Mouse (Mus musculus): ENCODE results near the gene Foxn3.

Foxn3 gene

DNA sequence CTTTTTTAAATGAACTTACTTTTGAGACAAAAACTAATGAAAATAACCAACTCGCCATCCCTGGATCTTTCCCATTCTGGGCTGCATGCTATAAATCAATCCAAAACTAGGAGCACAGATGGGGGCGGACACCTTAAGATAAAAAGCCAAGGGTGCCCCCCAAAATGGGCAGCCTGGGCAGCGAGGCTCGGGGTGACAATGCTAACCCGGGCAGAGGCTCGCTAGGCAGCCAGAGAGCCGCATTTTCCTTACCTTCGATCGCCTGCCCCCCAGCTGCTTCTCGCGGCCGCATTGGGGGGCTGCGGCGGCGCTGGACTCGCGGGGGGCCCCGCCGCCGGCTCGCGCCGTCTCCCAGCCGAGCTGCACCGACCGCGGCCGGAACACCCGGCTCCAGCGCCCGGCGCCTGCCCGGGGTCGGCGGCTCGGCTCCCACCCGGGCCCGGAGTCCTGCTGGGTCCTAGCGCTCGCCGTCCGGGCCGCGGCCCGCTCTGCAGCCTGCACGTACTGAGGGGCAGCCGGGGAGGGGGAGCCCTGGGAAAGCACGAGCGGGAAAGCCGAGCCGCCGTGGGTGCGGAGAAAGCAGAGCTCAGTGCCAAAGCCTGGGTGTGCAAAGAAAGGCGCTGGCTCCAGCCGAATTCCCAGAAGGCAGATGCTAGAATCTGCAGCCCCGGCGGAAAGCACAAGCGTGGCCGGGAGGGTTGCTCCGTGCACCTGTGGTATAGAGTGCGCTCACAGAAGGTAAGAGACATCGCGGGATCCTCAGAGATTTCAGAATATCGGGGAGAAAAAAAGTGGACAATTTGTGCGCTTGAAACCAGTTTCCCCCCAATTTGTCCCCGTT lies at the start of gene Foxn3:
Gene Foxn3 (minus strand): TSS at position 364 of the 841 bp plus-strand sequence.
- DNase-seq (ENCODE audit: low spot score in 2 of 2): peak in 1 of 2 experiments; percentile 53

DNA sequence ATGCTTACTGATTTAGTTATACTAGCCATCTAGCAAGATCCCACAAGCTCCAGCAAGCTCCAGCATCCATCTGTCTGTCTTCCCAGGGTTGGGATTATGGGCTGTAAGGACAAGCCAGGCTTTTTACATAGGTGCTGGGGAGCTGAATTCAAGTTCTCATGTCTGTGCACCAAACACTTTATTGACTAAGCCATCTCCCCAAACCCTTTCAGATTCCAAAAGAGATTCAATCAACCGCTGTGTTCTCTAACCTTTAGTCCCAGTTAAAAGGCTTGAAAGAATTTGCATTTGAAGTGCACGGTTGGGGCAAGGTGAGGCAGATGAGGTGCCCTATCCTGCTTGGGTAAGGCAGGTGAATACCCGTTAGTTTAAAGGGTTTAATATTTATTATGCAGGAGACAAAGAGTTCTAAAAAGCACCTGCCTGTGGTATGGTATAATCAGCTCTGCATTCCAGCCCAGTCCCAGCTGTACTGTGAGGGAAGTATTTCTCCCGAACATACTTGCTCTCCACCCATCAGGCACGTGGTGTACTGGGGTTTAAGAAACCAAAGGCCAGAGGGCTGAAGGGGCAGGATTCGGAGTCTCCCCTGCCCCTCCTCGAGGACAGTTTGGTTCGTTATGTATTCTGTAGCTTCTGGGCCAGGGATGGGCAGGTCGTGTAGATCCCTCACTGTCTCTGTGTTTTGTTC lies 48.9 kb upstream of the Foxn3 start:
- no peak for DNase-seq (ENCODE audit: low spot score in 2 of 2)

DNA sequence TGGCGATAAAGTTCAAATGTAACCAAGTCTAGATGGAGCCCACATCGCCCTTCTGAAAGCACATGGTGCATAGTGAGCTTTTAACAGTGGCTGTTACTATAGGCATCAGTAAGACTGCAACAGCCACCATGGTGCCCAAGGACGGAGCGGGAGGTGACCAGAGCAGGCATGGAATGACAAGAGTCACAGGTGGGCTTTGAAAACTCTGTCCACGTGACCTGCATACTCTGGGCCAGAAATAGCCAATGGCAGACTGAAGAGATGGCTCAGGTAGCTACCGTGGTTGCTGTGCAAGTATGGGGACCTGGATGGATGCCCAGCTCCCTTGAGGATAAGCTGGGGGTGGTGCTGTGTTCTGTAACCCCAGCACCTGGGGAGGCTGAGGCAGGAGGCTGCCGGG lies 47.5 kb upstream of the Foxn3 start:
- DNase-seq (ENCODE audit: low spot score in 2 of 2): no peak

DNA sequence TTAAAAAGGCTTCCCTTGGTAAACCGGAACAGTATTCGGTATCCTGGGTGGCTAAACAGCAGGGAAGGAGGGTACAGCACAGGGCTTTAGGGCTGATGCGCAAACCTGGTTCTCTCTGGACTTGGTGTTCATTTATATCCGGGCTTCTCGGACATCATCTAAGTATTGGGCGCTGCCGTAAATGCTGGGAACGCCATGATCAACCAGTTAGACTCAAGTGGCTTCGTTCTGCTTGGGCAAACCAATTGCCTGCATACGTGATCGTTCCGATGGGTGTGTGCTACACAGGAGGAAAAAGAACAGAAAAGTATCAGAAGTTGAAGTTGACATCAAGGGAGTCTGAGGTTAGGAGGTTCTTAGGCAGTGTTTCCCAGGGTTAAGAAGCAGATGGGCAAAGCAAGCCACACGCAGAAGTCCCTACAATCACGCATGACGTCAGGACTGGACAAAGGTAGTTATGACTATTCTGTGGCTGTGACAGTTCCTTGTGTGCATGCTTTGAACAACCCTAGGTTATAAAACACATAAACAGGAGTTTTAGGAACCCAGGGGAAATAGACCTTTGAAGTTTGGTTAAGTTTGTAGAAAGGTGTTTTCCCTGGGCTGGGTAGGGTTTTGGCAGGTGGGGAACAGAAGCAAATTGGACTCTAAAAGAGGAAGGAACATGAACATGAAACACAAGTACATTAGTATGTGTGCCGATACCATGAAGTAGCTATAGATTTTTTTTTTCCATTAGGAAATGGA lies 46.9 kb upstream of the Foxn3 start:
- peak in 1 of 2 experiments; percentile 44 for DNase-seq (ENCODE audit: low spot score in 2 of 2)

DNA sequence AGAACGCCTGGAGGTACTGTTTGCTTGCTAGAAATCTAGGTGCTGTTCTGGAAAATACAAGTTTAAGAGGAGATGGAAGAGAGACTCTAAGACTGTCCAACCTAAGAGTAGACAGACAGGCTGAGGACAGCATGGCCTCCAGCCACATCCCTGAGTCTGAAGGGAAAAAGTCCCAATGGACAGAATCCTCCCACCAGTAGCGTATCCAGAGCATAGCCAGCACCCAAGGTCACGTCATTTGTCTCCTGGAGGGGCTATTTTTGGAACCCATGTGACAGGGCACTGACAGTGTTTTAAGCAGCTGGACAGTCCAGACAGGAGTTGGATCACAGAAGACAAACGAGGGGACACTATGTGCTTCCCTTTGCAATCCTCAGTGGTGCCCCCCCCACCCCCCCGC lies 46.3 kb upstream of the Foxn3 start:
- no peak for DNase-seq (ENCODE audit: low spot score in 2 of 2)

DNA sequence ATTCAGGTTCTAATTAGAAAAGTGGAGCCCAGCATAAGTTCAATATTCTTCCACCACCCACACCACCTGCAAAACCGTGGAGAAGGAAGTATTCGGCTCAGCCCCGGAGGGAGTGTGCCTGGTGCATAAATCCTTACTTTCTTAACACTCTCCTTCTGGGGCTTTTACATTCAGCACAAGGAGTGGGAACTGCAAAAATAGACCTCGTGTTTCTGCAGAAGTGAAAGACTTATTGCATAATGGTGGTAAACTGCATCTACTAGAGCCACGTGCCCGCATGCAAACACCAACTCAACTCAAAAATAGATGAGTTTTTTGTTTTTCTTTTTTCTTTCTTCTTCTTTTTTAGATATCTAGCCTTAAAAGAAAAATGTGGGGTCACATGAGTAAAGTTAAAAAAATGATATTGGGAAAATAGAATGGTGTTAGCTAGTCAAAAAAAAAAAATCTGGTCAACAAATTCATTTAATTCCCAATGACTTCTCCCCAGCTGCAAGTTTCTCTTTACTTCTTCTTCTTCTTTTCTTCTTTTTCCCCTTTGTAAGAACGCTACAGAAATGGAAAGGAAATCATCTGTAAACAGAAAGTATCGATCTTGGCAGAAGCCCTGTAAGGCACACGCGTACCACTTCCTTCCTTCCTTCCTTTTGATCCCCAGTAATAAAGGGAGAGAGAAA lies 45.0 kb upstream of the Foxn3 start:
- DNase-seq (ENCODE audit: low spot score in 2 of 2): no peak

DNA sequence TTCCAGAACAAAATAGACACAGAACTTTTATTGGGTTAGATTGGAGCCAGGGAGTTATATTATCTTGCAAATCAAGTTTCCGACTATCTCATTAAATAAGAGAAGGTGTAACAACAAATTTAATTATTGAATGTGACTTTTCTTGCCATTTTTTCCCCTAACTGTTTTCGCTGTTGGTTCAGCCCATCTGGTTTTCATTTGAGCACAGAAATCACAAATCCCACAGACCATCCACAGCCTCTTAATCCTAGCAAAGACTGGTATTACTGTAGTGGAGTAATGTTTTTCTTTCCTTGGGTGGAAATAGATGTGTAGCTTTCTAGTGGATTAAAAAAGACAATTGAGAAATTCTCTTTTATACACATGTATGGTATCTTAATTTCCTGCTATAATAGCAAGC lies 40.0 kb upstream of the Foxn3 start:
- no peak for DNase-seq (ENCODE audit: low spot score in 2 of 2)

DNA sequence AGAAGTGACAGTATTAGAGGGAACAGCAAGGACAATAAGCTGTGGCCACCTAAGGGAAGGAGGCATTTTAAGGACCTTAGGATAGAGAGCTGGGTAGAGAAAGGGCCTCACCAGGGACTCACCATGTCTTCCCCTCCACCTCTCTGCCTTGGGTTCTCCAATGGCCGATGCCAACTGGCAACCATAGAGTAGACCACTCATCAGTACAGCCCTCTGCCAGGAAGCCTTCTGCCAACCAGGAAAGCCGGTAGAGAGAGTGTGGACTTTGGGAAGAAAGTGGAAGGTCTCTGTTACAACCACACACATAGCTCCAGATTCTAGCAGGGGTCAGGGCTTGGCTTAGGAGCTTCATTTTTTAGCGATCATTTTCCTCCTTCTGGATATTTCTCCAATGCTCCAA lies 38.5 kb upstream of the Foxn3 start:
- DNase-seq (ENCODE audit: low spot score in 2 of 2): no peak

DNA sequence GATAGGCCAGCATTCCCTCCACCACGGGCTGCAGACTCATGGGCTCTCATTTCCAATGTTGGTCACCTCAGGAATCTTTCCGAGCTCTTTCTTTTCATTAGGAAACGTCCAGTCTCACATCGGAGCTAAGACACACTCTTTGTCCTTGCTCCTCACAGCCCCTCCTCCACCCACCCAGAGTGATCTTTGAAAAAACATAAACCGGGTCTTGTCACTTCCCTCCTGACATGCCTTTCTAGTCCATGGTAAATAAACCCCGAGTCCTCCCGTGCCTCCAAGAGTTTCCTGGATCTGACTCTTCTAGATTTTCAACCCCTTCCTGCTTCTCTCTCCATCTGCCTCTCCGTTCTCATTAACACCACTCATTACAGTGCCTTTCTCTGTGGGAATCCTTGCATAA lies 38.0 kb upstream of the Foxn3 start:
- DNase-seq (ENCODE audit: low spot score in 2 of 2): no peak

DNA sequence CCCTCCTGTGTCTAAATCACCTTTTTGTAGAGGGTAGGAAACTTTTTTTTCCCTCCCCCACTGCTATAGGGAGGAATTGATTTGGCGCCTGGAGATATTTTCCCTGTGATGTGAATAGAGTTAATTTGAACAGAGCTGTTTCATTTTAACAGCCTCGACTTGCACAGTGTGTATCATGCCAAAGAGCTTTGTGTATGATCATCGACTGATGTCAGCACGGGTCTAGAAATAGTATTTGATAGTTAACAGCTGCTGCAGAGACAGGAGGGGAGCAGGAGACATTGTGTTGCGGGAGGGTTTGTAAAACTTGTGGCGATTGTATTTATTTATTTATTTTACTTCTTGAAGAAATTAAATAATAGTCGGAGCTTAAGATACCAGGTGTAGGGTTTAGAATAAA lies 36.2 kb upstream of the Foxn3 start:
- DNase-seq (ENCODE audit: low spot score in 2 of 2): no peak

DNA sequence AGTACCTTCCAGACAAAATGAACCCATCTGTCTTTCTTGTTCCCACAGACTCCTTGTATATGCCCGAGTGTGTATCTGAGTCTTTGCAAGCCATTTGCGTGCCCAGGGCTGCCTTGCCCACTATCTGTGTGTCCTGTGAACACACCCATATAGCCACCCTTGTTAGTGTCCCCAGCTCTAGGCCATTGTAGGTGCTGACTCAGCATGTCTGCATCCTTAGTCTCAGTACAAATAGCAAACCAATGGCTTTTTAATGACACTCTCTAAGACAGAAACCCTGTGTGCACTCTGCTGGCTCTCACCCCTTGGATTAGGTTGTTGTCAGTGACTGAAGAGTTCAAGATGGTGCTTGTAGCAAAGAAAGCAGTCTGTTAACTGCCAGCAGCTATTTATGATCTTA lies 33.0 kb upstream of the Foxn3 start:
- no peak for DNase-seq (ENCODE audit: low spot score in 2 of 2)

DNA sequence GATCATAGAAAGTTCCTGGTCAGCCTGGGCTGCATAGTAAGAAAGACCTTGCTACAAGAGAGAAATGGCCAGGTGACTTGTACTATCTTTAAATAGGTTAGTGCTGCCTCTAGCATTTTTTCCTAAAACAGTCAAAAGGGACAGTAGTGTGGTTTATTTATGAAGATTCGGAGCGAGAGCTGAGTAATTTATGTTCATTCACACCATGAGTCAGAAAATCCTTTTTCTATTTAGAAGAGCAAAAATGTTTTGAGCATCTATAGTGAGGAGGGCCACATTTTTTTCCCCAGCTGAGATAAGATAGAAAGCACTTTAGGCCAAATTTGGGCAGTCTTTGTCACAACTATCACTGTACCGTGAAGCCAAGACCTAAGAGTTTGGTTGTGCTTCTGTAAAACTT lies 24.0 kb upstream of the Foxn3 start:
- no peak for DNase-seq (ENCODE audit: low spot score in 2 of 2)

DNA sequence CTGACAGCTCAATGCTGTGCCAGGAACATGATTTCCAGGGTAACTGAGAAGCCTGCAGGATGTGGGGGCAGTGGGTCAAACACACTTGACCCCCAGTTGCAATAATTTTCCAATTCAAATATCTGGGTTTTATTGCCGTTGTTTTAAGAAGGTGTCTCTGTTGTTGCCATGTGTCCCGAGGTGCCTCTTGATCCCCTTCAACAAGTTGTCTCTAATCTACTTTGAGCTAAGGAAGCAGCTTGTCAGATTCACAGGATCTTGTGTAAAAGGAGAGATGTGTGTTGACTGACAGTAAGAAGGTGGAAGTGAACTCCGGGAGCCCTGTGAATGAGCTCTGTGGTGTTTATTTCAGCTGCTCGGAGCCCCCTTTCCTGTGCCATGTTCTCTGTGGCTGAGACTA lies 16.6 kb upstream of the Foxn3 start:
- no peak for DNase-seq (ENCODE audit: low spot score in 2 of 2)

DNA sequence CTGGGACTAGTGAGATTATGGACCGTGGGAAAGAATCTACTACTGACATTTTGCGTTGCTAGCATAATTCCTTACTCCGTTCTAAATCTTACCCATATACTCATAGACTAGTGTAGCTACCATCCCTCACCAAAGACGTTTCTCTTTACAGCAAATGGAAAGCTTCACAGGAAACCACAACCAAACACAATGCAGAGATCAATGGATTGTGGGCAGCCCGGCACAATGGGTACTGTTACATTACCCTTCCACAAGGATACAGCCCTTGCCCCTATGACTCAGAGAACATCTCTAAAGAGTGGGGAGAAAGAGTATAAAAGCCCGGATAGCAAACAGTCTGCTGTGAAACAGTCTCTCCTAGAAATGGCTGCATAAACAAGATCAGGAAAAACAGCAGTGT lies 13.3 kb upstream of the Foxn3 start:
- peak in 1 of 2 experiments; percentile 15 for DNase-seq (ENCODE audit: low spot score in 2 of 2)

DNA sequence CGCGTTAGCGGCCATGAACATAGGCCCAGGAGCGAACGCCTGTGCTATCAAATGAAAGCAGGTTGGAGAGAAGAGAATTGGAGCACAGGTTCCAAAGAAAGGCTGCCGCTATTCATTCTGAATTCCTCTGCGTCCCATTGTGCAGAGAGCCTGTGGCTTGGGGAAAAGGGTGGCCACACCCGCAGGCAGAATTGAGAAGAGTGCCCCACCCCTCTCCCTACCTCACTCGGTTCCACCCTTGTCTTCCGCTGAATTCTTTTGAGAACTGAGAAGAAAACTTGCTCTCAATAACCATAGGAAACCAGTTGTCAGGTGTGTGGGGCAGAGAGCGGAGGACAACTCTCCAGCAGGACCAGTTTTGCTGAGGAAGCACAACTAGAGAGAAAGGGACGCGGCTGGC lies 10.9 kb upstream of the Foxn3 start:
- DNase-seq (ENCODE audit: low spot score in 2 of 2): no peak

DNA sequence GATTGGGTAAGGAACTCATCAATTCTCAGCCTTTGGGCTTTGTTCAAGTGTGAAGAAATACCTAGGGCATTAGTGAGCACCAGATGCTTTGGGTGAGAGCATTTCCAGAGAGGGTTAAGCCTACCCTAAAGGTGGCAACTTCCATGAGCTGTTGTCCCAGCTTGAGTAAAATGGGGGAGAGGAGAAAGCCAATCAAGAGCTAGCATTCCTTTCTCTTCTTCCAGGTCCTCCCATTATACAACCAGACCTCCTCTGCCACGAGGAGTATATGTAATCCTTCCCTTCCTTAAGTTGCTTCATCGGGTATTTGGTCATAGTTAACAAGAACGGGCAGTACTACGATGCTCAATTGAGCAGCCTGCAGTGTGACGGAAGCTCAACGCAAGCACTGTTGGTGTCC lies 9.7 kb upstream of the Foxn3 start:
- DNase-seq (ENCODE audit: low spot score in 2 of 2): no peak

DNA sequence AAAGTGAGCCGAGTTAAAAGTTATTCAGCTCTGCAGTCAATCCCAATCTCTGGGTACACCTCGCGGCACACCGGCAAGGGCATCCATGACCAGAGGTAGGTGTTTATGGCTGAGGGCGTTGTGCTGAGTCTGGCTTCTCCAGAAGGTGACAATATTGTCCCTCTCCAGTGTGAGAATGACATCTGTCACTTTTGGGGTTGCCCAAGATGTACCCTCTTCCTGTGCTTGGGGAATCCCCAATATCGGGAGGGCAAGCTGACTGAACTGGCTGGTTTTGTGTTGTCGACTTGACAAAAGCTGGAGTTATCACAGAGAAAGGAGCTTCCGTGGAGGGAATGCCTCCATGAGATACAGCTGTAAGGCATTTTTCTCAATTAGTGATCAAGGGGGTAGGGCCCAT lies 8.6 kb upstream of the Foxn3 start:
- DNase-seq (ENCODE audit: low spot score in 2 of 2): peak in 1 of 2 experiments; percentile 19

DNA sequence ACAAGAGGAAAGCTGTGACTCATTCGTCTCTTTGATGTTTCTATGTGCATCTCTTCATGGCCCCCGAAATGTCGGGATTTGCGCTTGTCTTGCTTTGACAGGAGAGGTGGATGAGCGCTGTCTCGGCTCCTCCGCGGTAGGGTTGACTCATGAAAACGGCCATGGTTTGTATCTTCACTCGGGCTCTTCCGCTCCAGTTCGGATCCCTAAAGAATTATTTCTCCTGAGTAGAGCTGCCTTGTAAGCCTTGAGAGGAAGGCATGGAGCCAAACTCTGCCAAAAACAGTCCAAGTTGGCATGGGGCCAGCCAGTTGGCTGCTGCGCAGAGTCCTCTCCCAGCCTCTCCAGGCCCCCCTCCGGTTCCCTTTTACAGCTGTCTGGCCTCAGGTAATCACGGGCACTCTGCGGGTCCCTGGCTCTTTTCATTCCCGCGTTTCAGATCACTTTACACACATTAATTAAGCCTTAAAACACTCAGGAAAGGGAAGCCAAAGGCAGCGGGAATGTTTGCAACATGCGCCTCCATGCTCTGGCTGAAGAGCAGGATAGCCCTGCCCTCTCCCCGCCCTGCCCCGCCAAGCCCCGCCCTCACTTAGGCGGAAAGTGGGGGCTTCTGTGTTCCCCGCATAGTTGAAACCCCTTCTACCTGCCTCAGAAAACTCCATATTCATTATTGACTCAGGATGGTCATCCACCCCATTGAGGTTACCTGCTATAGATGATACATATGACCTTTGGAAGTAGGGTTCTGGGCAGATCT lies 7.0 kb upstream of the Foxn3 start:
- DNase-seq (ENCODE audit: low spot score in 2 of 2): no peak

DNA sequence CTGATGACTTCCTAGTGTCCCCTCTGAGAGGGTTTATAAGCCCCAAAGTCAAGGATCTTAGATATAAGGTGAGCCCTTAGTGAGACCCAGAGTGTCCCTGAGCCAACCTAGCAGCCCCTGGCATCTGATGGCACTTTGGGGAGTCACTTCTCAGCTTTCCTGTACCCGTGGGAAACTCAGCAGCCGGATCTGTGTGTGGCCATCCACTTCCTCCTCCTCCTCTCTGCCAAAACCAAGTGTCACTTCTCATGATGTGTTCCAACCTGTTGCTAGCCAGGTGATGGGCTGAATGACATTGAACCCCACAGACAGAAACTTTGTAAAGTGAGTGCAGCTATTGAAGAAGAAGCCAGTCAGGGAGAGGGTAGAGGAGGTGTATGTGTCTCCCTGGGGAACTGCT lies 2.2 kb upstream of the Foxn3 start:
- DNase-seq (ENCODE audit: low spot score in 2 of 2): peak in 1 of 2 experiments; percentile 15

DNA sequence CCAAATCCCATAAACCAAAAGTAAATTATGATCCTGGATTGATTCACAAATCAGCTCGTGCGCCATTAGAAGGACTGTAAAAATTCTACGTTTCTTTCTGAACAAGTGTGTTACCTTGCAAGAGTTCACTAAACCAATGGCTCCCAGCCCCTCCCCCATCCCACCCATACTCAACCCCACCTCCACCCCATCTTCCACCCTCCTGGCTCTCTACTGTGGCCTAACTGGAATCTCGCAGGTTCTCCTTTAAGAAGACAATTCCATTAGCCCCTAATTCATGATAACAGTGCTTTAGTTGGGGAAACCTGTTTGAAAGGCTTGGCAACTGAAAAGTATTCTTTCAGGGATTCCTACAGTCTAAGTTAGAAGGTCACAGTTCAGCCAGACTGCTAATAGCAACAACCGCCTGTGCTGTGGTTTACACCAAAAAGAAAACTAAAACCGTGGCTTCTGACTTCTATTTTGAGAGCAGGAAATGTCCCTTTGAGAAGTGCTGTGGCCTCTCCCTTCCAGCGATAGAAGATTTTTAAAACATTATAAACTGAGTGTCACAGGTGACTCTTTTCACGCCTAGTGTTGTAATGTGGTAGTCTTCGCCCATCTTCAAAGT lies 1.0 kb upstream of the Foxn3 start:
- peak; percentile 57 to 74 for DNase-seq (ENCODE audit: low spot score in 2 of 2)

DNA sequence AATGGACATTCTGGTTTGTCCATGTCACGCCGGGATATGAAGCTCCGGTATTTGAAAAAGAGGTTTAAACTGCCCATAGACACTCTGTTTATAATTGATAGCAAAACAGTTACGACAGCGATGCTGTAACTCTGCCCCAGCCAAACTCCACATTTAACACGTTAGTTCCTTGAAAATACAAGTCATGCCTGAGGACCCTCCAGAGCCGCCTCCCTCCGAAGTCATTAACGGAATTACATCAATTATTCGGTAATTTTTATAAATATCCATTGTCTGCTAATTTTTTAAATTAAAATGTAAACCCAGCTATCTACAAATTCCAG lies 554 bp downstream of the Foxn3 start:
- DNase-seq (ENCODE audit: low spot score in 2 of 2): no peak

Data from natural killer cell, adult 2 months (primary cell).